Mouse (Mus musculus): ENCODE measurements at regions not wholly inside any gene's neighbourhood (a gene's known extent, or its start where the extent isn't known, plus 50 kb on each side); places are given as distances from the start of the nearest gene placed in this dataset.
"Not testable (repeated sequence)": the region's sequence is repeated elsewhere in the genome, so short reads cannot be mapped to it uniquely, and the experiment has no call there.

DNA sequence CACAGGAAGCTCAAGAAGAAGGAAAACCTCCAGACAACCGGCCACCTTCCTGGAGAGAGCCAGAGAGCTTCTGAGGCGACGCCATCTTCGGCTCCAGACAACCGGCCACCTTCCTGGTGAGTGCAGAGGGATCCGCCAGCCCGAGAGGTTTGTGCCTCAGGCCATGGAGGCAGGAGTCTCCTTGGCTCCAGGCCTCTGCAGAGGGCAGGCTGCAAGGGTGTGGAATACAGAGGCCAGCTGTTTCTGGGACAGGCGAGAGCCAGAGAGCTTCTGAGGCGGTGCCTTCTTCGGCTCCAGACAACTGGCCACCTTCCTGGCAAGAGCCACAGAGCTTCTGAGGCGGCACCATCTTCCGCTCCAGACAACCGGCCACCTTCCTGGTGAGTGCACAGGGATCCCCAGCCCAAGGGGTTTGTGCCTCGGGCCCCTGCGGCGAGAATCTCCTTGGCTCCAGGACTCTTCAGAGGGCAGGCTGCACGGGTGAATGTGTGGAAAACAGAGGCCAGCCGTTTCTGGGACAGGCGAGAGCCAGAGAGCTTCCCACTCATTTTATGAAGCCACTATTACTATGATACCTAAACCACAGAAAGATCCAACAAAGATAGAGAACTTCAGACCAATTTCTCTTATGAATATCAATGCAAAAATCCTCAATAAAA is 441.4 kb downstream of the Arl6ip6 start:
- DNase-seq, result not testable (repeated sequence)

DNA sequence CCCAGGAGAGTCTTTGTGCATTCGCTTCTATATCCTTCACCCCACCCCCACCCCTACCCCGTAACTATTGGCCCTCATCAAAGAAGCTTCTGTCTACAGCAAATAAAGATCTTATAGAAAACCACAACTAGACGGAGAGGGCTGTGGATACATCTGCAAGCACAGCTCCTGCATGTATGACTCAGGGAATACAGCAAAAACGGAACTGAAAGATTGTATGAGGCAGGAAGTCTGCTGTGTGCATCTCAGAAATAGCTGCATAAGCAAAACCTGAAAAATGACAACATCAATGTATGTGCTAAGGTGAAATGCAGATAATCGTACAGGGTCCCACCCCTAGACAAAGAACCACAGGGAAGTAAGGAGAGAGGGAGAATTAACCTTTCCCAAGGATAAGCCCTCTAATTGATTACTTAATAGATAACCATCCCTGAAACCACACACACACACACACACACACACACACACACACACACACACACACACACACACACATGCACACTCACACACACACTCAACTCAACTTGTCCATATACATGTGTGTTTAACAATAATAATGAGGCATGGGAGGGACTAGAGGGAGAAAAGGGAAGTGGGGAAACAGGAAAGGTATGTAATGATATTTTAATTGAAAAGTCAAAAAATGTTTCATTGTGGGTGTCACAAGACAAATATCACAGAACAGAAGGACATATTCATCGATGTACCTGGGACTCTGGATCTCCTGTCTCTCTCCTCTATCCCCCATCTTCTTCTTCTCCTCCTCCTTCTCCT is 416.6 kb downstream of the Rprm start:
- DNase-seq, result no peak

DNA sequence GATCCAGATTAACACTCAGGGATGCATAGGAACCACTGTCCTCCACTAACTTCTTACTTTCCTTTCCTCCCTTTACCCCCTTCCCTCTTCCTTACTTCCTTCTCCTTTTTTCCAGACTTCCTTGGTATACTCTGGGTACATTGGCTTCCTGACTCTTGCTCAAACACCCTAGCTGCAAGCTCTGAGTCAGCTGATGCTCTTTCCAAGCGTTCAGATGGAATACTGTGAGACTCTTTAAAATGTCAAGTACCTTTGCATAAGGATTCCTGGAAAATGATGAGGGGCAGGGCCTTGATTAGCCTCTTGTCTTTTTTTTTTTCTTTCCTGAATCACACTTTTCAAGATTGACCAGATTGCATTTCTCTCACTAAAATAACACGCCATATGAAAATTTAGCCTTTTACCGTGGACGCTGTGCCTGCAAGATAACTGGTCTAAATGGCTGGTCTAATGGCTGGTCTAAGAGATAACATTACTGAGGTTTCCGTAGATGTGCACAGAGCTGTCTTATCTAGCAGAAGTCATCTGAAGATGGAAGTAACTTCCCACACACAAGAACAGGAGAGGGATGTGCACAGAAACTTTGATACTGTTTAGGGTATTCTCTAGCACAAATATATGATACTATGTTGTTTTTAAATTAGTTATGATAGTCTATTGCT is 404.9 kb downstream of the Rprm start:
- DNase-seq, result no peak

DNA sequence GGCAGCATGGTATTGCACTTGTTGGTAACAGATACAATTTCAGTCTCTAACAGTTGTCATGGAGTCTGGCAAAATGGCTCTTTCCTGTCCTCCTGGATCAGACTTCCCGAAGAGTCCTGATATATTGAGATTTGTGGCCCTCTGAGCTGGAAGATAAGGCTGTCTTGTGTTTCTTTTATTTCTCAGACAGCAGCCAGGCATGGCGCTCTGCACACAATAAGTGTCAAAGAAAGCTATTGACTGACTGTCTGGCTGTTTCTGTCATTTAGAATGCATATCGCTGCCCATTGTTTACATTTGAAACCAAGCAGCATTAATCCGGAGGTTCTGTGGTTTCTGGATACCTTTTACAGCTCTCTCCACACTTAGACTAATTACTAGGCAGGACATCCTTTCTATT is 402.8 kb downstream of the Rprm start:
- peak; percentile 13 for DNase-seq

DNA sequence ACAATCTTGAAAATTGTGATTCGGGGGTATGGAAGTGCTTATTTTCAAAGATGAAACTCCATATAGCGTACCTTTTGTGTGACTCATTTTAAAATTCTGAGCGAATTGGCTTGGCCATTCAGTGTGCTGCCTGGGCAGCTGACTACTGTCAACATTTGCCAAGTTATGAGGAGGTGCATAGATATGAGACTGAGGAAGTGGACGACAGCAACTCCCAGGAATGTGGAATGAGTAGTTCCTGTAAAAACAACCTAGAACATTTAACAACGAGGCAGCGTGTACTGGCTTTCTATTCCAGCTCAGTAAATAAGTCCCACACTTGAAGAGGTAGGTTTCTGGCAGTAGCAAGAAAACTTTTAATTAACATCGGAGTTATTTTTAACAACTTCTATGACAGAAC is 398.1 kb downstream of the Rprm start:
- no peak for DNase-seq

DNA sequence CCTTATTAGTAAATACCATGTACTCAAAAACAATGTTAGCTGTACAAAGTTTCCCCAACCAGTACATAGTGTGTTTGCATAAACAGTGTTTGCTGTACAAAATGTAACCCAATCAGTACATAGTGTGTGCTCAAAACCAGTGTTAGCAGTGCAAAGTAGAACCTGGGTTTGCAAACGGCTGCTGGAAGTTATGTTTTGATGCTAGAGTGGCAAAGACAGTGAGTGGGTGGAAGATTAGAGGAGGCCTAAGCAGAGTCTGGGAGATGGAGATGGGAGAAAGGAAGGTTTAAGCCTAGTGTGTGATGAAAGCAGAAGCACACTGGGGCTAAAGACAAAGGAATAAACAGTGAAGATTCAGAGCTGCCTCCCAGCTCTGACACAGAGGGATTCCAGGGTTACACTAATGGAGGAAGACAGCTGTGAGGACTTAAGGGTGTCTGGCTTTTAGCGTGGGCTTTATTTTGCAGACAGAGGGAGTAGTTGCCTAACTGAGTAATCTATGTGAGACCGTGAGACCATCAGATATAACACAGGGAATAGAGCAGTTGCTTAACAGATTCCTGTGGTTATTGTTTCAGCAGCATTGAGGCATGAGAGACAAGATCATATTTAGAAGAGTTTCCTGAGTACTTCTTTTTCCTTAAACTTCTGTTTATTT is 396.0 kb downstream of the Rprm start:
- DNase-seq, result no peak

DNA sequence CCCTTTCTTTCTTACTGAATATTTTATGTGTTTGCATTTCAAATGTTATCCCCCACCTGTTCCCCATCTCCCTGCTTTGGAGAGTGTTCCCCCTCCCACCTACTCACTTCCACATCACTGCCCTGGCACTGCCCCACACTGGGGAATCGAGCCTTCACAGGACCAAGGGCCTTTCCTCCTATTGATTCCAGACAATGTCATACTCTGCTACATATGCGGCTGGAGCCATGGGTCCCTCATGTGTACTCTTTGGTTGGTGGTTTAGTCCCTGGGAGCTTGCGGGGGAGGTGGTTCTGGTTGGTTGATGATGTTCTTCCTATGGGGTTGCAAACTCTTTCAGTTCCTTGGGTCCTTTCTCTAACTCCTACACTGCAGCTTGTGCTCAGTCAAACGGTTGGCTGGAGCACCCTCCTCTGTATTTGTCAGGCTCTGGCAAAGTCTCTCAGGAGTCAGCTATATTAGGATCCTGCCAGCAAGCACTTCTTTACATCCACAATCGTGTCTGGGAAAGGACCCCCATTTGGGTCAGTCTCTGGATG is 393.7 kb downstream of the Rprm start:
- DNase-seq, result no peak

DNA sequence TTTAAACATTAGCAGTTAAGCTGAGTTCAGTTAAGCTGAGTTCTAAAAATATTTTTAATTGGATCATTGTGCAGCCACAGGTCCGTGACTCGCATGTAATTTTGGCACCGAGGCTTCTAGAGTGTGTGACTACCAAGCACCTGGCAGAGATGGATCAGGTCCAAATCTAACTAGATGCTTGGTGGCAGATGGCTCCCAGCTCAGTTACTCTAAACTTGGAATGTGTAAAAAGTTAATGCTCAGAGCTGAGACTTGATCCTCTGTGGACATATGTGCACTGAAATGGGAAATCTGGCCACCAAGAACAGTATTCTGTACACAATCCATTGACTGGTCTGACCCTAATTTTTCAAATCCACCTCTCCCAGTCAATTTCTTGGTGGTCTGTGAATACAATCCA is 374.1 kb downstream of the Rprm start:
- no peak for DNase-seq

DNA sequence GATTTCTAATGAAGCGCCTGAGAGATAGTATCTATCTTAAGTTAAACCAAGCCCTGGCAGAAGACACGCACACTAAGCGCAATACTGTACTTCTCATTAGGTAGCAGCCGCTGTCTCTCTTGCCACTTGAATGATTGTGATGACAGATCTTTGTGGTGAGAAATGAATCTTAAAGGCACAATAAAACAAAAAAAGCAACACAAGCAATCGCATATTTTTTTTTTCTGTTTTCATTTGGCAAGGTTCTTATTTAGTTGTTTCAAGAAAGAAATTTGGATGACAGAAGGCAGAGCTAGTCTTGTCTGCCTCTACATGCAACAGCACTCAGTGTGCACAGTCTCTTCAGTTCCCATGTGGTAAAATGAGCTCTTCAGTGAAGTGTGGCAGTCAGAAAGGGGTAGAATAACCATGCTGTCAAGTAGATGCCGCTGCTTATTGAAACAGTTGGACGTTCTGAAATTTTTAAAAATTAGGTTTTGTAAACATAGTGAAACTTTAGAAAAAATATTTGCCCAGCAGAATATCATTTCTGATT is 372.2 kb downstream of the Rprm start:
- no peak for DNase-seq

DNA sequence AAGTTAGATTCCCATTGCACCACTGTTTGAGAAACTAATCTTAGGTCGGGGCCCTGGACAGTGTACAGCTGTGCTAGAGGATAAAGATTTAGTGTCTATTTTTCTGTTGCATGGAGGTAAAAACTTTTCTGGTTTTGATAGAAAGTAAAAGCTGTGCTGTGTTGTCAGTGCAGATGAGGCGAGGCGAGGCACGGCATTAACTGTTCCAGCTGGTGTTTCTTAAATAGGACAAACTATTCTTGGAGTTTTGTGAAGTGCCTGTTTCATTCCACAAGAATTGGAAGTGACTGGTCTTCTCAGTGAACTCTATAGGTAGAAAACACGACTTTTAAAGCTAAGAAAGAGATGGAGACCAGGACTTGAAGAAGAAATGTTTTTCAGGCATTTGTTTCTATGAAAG is 370.3 kb downstream of the Rprm start:
- no peak for DNase-seq

DNA sequence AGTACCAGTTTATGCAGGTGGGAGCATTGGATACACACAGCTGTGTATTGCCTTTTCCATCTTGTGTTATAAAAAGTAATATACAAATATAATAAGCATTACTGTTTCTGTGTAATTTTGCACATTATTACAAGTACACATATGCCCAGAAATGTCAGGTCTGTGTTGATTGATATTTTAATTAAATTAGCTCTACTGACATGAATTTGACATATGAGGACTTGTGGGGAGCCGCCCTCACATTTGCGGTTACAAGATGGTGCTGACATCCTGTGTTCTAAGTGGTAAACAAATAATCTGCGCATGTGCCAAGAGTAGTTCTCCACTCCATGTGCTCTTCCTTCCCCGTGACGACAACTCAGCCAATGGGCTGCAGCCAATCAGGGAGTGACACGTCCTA is 362.1 kb downstream of the Rprm start:
- no peak for DNase-seq

DNA sequence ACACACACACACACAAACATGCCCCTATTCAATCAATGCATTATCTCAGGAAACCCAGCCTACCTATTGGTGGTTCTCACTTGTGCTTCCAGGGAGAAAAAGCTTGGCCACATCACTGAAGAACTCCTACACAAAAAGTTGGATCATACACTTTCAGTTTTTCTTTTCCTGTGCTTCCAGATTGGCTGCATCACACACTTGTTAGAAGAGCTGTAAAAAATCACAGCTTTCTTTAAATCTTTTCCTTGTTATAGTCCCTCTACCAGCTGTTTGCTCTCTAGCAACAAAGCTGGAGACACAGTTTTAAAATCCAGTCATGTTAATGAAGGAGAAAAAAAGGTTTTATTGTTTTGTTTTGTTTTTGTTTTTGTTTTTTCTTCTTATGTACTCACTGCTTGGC is 356.7 kb downstream of the Rprm start:
- DNase-seq, result no peak

DNA sequence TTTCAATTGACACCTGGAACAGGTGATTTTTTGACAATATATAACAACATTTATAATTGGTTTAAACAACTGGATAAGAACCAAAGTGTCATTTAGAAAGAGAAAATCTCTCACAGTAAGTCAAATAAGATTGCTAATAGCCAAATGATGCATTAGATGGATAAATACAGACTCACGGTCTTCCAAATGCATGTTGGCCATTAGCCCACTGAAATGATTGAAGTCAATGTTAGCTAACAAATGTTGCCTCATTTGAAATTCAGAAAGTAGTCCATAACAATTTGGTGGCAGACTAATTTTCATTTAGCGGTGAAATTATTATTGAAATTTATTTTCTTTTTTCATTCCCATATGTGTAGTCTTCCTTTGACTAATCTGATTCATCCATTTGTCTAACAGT is 354.9 kb downstream of the Rprm start:
- no peak for DNase-seq

DNA sequence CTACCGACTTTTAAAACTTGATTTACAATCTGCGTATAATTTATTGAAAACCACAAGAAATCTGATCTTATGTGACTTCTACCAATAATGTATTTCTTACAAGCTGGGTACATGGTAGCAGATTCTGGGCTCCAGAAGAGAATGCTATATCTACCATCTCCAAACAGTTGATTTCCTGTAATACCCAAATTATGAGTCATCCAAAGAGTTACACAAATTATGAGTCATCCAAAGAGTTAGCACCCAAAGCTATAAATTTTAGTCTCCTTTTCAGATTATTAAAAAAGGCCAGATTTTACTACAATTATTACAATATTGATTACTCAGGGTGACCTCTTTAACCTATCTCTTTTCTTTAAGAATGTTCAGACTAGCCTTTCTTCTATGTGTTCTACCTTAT is 321.9 kb downstream of the Rprm start:
- no peak for DNase-seq

DNA sequence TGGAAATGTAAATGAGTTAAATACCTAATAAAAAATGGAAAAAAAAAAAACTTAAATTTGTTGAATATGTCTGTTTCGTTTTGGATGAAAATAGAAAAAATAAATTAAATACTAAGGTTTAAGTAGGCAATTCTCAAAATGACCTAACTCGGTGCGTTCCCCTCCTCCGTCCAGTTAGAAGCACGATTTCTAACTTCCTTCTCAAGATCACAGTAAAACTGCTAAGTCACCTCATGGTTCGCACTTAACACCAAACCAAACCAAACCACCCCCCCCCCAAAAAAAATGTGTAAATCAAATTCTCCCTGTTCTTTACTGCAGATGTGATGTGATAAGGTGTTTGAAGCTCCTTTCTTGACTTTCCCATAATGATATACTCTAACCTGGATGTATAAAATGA is 303.3 kb downstream of the Rprm start:
- DNase-seq, result not testable (repeated sequence)

DNA sequence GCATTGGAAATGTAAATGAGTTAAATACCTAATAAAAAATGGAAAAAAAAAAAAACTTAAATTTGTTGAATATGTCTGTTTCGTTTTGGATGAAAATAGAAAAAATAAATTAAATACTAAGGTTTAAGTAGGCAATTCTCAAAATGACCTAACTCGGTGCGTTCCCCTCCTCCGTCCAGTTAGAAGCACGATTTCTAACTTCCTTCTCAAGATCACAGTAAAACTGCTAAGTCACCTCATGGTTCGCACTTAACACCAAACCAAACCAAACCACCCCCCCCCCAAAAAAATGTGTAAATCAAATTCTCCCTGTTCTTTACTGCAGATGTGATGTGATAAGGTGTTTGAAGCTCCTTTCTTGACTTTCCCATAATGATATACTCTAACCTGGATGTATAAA is 296.8 kb downstream of the Rprm start:
- DNase-seq, result not testable (repeated sequence)

DNA sequence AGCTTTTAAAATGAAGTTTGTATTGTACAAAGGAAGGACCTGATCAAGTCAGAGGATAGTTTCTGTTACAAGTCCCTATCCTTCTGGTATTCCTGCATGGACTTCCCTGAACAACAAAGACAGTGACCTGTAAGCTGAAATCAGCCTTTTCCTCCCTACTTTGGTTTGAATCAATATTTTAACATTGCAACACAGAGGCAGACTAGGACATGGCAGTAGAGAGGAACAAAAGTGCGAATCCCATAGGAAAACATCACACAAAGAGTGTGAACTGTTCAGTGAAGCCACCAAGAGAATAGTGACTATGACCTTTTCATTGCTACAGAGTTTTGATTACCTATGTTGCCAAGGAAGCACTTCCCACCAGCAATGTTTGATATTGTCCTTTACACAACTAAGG is 288.7 kb downstream of the Rprm start:
- DNase-seq, result no peak

DNA sequence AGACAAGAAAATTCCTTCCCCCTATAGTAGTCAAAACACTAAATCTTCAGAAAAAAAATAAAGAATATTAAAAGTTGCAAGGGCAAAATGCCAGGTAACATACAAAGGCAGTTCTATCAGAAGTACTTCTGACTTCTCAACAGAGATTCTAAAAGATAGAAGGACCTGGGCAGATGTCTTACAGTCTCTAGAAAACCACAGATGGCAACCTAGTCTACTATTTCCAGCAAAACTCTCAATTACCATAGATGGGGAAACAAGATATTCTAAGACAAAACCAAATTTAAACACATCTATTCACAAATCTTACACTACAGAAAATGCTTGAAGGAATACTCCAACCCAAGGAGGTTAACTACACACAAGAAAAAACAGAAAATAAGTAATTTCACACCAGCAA is 281.7 kb downstream of the Rprm start:
- no peak for DNase-seq

DNA sequence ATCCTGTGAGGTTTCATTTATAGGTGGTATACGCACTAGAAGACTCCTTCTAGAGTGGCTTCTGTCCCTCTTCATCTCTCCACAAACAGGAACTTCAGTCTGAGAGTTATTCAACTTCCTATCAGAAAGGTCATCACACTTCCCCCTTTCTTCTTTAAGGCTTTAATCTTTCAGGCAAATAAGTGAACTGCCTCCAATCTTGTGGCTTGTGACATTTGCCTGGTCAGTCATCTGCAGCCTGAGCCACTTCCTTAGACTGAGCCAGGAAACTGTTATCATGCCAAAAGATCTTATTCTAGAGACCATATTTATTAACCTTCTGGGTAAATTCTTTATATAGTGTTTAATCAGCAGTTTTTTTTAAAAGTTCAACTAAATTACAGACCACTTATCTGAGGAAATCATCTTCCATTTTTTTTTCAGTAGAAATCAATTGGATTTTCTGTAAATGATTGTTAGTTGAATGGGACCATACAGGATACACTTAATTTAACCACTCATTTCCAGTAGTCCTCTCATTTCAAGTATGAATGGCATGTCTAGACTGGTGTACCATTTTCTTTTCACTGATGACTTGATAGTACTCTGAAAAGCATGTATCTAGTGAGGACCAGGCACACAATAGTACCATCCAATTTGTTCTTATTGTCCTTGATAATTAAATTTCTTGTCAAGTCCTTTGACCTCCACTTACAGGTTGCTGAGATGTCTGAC is 234.4 kb downstream of the Rprm start:
- no peak for DNase-seq

All from embryo, embryonic 11 days (tissue).